Mouse (Mus musculus) myocyte (in vitro differentiated cells): ENCODE measurements around the gene Hat1. TPM values are rescaled to one million over a fixed set of nuclear protein-coding genes. Genes with fewer than 3 reads are reported as not detected.

Experiments
- H3K27me3 ChIP-seq: one replicate; pipeline ENCODE4 v1.6.1; 2011; ENCODE audit not compliant: control insufficient read depth, insufficient read depth, insufficient read length
- H3K36me3 ChIP-seq: one replicate; pipeline ENCODE4 v1.6.1; 2011; ENCODE audit not compliant: control insufficient read depth, insufficient read depth
- H3K4me2 ChIP-seq: one replicate; pipeline ENCODE4 v1.6.1; 2011; ENCODE audit warnings: low read depth, control low read depth
- H3K4me3 ChIP-seq: one replicate; pipeline ENCODE4 v1.5.1; 2011; ENCODE audit warnings: mild to moderate bottlenecking, control low read depth, moderate library complexity
- H3K79me2 ChIP-seq: one replicate; pipeline ENCODE4 v1.6.1; 2011; ENCODE audit not compliant: control insufficient read depth, insufficient read depth
- H3ac ChIP-seq: one replicate; pipeline ENCODE4 v1.6.1; 2011; ENCODE audit not compliant: control insufficient read depth, insufficient read length
- CEBPB ChIP-seq: IDR thresholded peaks from 2 replicates; pipeline ENCODE4 v1.6.1; 2011; ENCODE audit warnings: mild to moderate bottlenecking, moderate library complexity; ENCODE audit not compliant: poor library complexity, insufficient read depth, severe bottlenecking
- E2F4 ChIP-seq: IDR thresholded peaks from one replicate; pipeline ENCODE4 v1.6.1; 2011; ENCODE audit warnings: mild to moderate bottlenecking, control low read depth, moderate library complexity; ENCODE audit not compliant: insufficient read depth
- MAX ChIP-seq: IDR thresholded peaks from one replicate; pipeline ENCODE4 v1.6.1; 2011; ENCODE audit warnings: low read depth, mild to moderate bottlenecking, control low read depth
- MYOD1 ChIP-seq, 3 experiments: IDR thresholded peaks; one replicate each; pipeline ENCODE4 v1.6.1; 2011; ENCODE audit warnings: control low read depth in 2 of 3, low read depth in 2 of 3, mild to moderate bottlenecking in 2 of 3, moderate library complexity in 1 of 3; ENCODE audit not compliant: insufficient read length in 2 of 3, control insufficient read depth in 1 of 3
- MYOG ChIP-seq, 3 experiments: IDR thresholded peaks; one replicate each; pipeline ENCODE4 v1.6.1; 2011; ENCODE audit warnings: control low read depth in 2 of 3, low read depth in 2 of 3, mild to moderate bottlenecking in 2 of 3; ENCODE audit not compliant: insufficient read length in 2 of 3, control insufficient read depth in 1 of 3, insufficient read depth in 1 of 3
- POLR2A ChIP-seq: IDR thresholded peaks from one replicate; pipeline ENCODE4 v1.6.1; 2011; ENCODE audit warnings: low read depth, mild to moderate bottlenecking, control low read depth, moderate library complexity; ENCODE audit not compliant: insufficient read length
- POLR2AphosphoS2 ChIP-seq: IDR thresholded peaks from one replicate; pipeline ENCODE4 v1.6.1; 2011; ENCODE audit warnings: low read depth, control low read depth; ENCODE audit not compliant: insufficient read length
- REST ChIP-seq: IDR thresholded peaks from one replicate; pipeline ENCODE4 v1.6.1; 2011; ENCODE audit warnings: mild to moderate bottlenecking, control low read depth, moderate library complexity; ENCODE audit not compliant: insufficient read depth, insufficient read length
- SRF ChIP-seq: IDR thresholded peaks from one replicate; pipeline ENCODE4 v1.6.1; 2011; ENCODE audit warnings: low read depth; ENCODE audit not compliant: control insufficient read depth, insufficient read length
- TCF12 ChIP-seq: IDR thresholded peaks from one replicate; pipeline ENCODE4 v1.6.1; 2011; ENCODE audit warnings: mild to moderate bottlenecking, control low read depth; ENCODE audit not compliant: poor library complexity, insufficient read depth, severe bottlenecking
- TCF3 ChIP-seq: IDR thresholded peaks from one replicate; pipeline ENCODE4 v1.6.1; 2011; ENCODE audit warnings: low read depth, control low read depth; ENCODE audit not compliant: insufficient read length
- USF1 ChIP-seq: IDR thresholded peaks from one replicate; pipeline ENCODE4 v1.6.1; 2011; ENCODE audit warnings: low read depth, mild to moderate bottlenecking, control low read depth, moderate library complexity
- polyA plus RNA-seq: library from polyadenylated mRNA; unstranded; fragments of >200 nt; fragmentation: generic; extraction: Trizol; gene quantifications from one replicate; pipeline ENCODE4 v1.2.1, GENCODE M21; 2012; ENCODE audit warnings: missing spikeins

Gene Hat1
- polyA plus RNA-seq, 1 experiment: 16.0 TPM

- H3ac ChIP-seq: no peak overlapping the region
- H3K4me2 ChIP-seq: peak overlapping the region; percentile 56
- TF ChIP-seq CEBPB (0 out of 2 replicates have a peak, but pooled peaks have one; percentile 1), USF1 (no peak), MYOD1 (IDR thresholded peaks at IDR 0.05; ENCODE audit: control insufficient read depth in 1 of 3, insufficient read length in 2 of 3, low read depth in 2 of 3) (no peak), MYOG (IDR thresholded peaks at IDR 0.05; ENCODE audit: control insufficient read depth in 1 of 3, insufficient read depth in 1 of 3, insufficient read length in 2 of 3, low read depth in 2 of 3) (no peak)
- no peaks in the 10 kb centered on the region for H3K79me2 ChIP-seq
- H3K27me3 ChIP-seq: no peaks in the 10 kb centered on the region
- no peaks in the 10 kb centered on the region for H3K36me3 ChIP-seq
- H3K4me3 ChIP-seq: no peak overlapping the region
These were observed 14.2 kb upstream of the Hat1 start for GRCm38 (mm10) chr2:71374275-71375155.

DNA sequence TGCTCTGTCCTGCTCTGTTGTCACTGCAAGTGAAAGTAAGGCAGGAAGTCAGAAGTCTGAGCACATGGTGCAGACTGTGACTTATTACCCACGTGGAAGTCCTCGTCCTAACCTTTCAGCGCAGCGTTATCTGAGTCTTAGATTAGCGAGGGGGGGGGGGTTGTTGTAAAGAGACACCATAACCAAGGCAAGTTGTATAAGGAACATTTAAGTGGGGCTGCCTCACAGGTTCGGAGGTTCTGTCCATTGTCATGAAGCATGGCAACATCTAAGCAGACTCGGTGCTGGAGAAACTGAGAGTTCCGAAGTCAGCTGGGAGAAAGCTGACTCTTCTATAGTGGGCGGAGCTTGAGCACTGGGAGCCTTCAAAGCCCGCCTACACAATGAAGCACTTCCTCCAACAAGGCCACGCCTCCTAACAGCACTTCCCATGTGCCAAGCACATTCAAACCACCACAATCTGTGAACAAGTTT lies 12.3 kb upstream of the Hat1 start:
- Histone ChIP-seq H3K27me3 (no peaks in the 10 kb centered on the region), H3K79me2 (no peaks in the 10 kb centered on the region), H3ac (no peak overlapping the region), H3K4me2 (no peak overlapping the region), H3K36me3 (no peaks in the 10 kb centered on the region), H3K4me3 (no peak overlapping the region)
- no peak for TF ChIP-seq TCF3
- no peak for TF ChIP-seq POLR2AphosphoS2
- TF ChIP-seq CEBPB: no peak
- no peak for TF ChIP-seq REST
- no peak for TF ChIP-seq MAX
- no peak for TF ChIP-seq MYOG (IDR thresholded peaks at IDR 0.05; ENCODE audit: control insufficient read depth in 1 of 3, insufficient read depth in 1 of 3, insufficient read length in 2 of 3, low read depth in 2 of 3)
- TF ChIP-seq MYOD1 (IDR thresholded peaks at IDR 0.05; ENCODE audit: control insufficient read depth in 1 of 3, insufficient read length in 2 of 3, low read depth in 2 of 3): no peak
- TF ChIP-seq E2F4: no peak
- no peak for TF ChIP-seq TCF12
- no peak for TF ChIP-seq POLR2A
- no peak for TF ChIP-seq SRF
- TF ChIP-seq USF1: no peak

DNA sequence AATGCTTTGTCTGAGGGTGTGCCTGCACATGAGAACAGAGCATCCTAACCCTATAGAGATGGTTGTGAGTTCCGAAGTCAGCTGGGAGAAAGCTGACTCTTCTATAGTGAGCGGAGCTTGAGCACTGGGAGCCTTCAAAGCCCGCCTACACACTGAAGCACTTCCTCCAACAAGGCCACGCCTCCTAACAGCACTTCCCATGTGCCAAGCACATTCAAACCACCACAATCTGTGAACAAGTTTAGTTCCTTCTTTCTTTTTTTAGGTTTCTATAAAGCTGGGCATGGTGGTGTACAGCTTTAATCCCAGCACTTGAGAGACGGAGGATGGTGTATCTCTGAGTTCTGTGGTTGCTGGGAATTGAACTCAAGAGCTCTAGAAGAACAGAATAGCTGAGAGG lies 11.3 kb upstream of the Hat1 start:
- H3K79me2 ChIP-seq: no peaks in the 10 kb centered on the region
- no peak overlapping the region for H3K4me3 ChIP-seq
- H3K4me2 ChIP-seq: no peak overlapping the region
- TF ChIP-seq POLR2A (no peak), CEBPB (no peak), POLR2AphosphoS2 (no peak), SRF (no peak), E2F4 (no peak), TCF12 (no peak), MYOD1 (IDR thresholded peaks at IDR 0.05; ENCODE audit: control insufficient read depth in 1 of 3, insufficient read length in 2 of 3, low read depth in 2 of 3) (no peak), MAX (no peak), REST (no peak), MYOG (IDR thresholded peaks at IDR 0.05; ENCODE audit: control insufficient read depth in 1 of 3, insufficient read depth in 1 of 3, insufficient read length in 2 of 3, low read depth in 2 of 3) (no peak), USF1 (no peak), TCF3 (no peak)
- H3ac ChIP-seq: no peak overlapping the region
- no peaks in the 10 kb centered on the region for H3K36me3 ChIP-seq
- H3K27me3 ChIP-seq: no peaks in the 10 kb centered on the region

DNA sequence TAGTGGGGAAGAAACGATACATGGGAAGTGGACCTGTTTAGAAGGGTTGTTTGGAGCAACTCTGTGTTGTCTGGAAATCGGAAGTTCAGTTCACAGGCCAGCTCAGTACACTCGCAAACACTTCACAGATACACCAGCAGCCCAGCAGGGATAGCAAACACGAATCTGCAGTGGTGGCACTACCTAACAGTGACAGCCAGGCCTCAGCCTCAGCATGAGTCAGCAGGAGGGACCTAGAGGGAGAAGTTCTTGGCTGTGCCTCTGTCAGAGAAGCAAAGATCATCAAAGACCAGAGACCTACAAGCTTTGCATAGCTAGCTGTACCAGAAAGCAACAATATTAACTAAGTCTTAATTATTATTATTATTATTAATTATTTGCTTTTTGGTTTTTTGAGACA lies 6.8 kb upstream of the Hat1 start:
- H3ac ChIP-seq: no peak overlapping the region
- H3K4me3 ChIP-seq: no peak overlapping the region
- no peak for TF ChIP-seq SRF
- no peak for TF ChIP-seq USF1
- no peak for TF ChIP-seq MAX
- no peak for TF ChIP-seq TCF12
- TF ChIP-seq POLR2A: no peak
- no peak for TF ChIP-seq POLR2AphosphoS2
- no peak for TF ChIP-seq MYOG (IDR thresholded peaks at IDR 0.05; ENCODE audit: control insufficient read depth in 1 of 3, insufficient read depth in 1 of 3, insufficient read length in 2 of 3, low read depth in 2 of 3)
- no peak for TF ChIP-seq MYOD1 (IDR thresholded peaks at IDR 0.05; ENCODE audit: control insufficient read depth in 1 of 3, insufficient read length in 2 of 3, low read depth in 2 of 3)
- TF ChIP-seq E2F4: no peak
- no peak for TF ChIP-seq CEBPB
- TF ChIP-seq TCF3: no peak
- no peak for TF ChIP-seq REST
- H3K4me2 ChIP-seq: no peak overlapping the region
- no peaks in the 10 kb centered on the region for H3K79me2 ChIP-seq
- H3K27me3 ChIP-seq: no peaks in the 10 kb centered on the region
- no peaks in the 10 kb centered on the region for H3K36me3 ChIP-seq
